Mouse (Mus musculus) G1E (cell line): ENCODE results near the gene Prm1.

ENCODE experiments used
- CTCF ChIP-seq: IDR thresholded peaks from 2 replicates; pipeline ENCODE4 v1.5.1; 2012; ENCODE audit warnings: low read depth, low read length, inconsistent platforms, mixed read lengths
- GATA1 ChIP-seq: IDR thresholded peaks from 2 replicates; pipeline ENCODE4 v1.6.1; 2012; ENCODE audit warnings: borderline replicate concordance, low read length, inconsistent platforms, mixed read lengths
- GATA2 ChIP-seq: IDR thresholded peaks from 2 replicates; pipeline ENCODE4 v1.6.1; 2012; ENCODE audit warnings: low read depth, low read length, inconsistent platforms, borderline replicate concordance
- POLR2AphosphoS5 ChIP-seq: IDR thresholded peaks from 2 replicates; pipeline ENCODE4 v1.6.1; 2012; ENCODE audit warnings: low read depth, low read length, inconsistent platforms; ENCODE audit not compliant: insufficient replicate concordance
- TAL1 ChIP-seq: conservative IDR thresholded peaks from 2 replicates; pipeline ENCODE4 v1.6.1; 2012; ENCODE audit warnings: low read depth, low read length, inconsistent platforms, mixed read lengths

- TF ChIP-seq CTCF (no peak), GATA1 (no peak), TAL1 (no peak), POLR2AphosphoS5 (no peak), GATA2 (no peak)
Observed at GRCm38 (mm10) chr16:10814864-10815263, 9.2 kb upstream of the Prm1 start.
